Mouse (Mus musculus): ENCODE results near the gene Tanc1. TPM values are rescaled to one million over a fixed set of nuclear protein-coding genes. Genes with fewer than 3 reads are reported as not detected.

Tanc1 gene
- polyA plus RNA-seq, 1 experiment from 2014 or later = 8.5 TPM

GRCm38 (mm10) chr2:59784628-59784883 lies 172.7 kb downstream of the Tanc1 start:
- no peaks in the 10 kb centered on the region for H3K4me1 ChIP-seq (replicated peaks; ENCODE audit: control insufficient read depth, insufficient read depth, low read length)
- no peak overlapping the region for H3K4me3 ChIP-seq (ENCODE audit: low read depth, low read length)
- no peak overlapping the region for H3K9ac ChIP-seq (ENCODE audit: low read depth, low read length)
- 81% methylated on average over 6 of the region's 6 CpGs for WGBS
- H3K27me3 ChIP-seq (replicated peaks; ENCODE audit: control insufficient read depth, insufficient read depth, low read length) = no peaks in the 10 kb centered on the region
- no peak for TF ChIP-seq CTCF (IDR thresholded peaks at IDR 0.05; ENCODE audit: low read depth)
- no peak overlapping the region for H3K27ac ChIP-seq (ENCODE audit: low read depth, low read length)
- ATAC-seq = no peak
- H3K9me3 ChIP-seq (ENCODE audit: control insufficient read depth) = no peaks in the 10 kb centered on the region
- H3K4me2 ChIP-seq (replicated peaks; ENCODE audit: low read depth) = no peak overlapping the region
- H3K36me3 ChIP-seq (ENCODE audit: control insufficient read depth, insufficient read depth) = peaks cover 36% of the 10 kb centered on the region

- 77% methylated on average over 13 of the region's 13 CpGs for WGBS
- TF ChIP-seq CTCF (IDR thresholded peaks at IDR 0.05; ENCODE audit: low read depth) = no peak
- Histone ChIP-seq H3K9ac (ENCODE audit: low read depth, low read length) (no peak overlapping the region), H3K4me1 (replicated peaks; ENCODE audit: control insufficient read depth, insufficient read depth, low read length) (no peaks in the 10 kb centered on the region), H3K27ac (ENCODE audit: low read depth, low read length) (no peak overlapping the region), H3K4me2 (replicated peaks; ENCODE audit: low read depth) (no peak overlapping the region), H3K27me3 (replicated peaks; ENCODE audit: control insufficient read depth, insufficient read depth, low read length) (no peaks in the 10 kb centered on the region), H3K4me3 (ENCODE audit: low read depth, low read length) (no peak overlapping the region), H3K36me3 (ENCODE audit: control insufficient read depth, insufficient read depth) (peaks cover 37% of the 10 kb centered on the region), H3K9me3 (ENCODE audit: control insufficient read depth) (no peaks in the 10 kb centered on the region)
- ATAC-seq = no peak
Observed at GRCm38 (mm10) chr2:59785597-59785996, 173.8 kb downstream of the Tanc1 start.

- Histone ChIP-seq H3K27ac (ENCODE audit: low read depth, low read length) (no peak overlapping the region), H3K9ac (ENCODE audit: low read depth, low read length) (no peak overlapping the region), H3K27me3 (replicated peaks; ENCODE audit: control insufficient read depth, insufficient read depth, low read length) (no peaks in the 10 kb centered on the region), H3K4me2 (replicated peaks; ENCODE audit: low read depth) (no peak overlapping the region), H3K36me3 (ENCODE audit: control insufficient read depth, insufficient read depth) (peaks cover 53% of the 10 kb centered on the region), H3K4me1 (replicated peaks; ENCODE audit: control insufficient read depth, insufficient read depth, low read length) (no peaks in the 10 kb centered on the region), H3K4me3 (ENCODE audit: low read depth, low read length) (no peak overlapping the region), H3K9me3 (ENCODE audit: control insufficient read depth) (no peaks in the 10 kb centered on the region)
- WGBS = 94% methylated on average over 7 of the region's 7 CpGs
- no peak for ATAC-seq
- no peak for TF ChIP-seq CTCF (IDR thresholded peaks at IDR 0.05; ENCODE audit: low read depth)
Observed at GRCm38 (mm10) chr2:59788704-59789500, 177.1 kb downstream of the Tanc1 start.

- no peak overlapping the region for H3K4me3 ChIP-seq (ENCODE audit: low read depth, low read length)
- WGBS = 86% methylated on average over 8 of the region's 8 CpGs
- H3K9me3 ChIP-seq (ENCODE audit: control insufficient read depth) = no peaks in the 10 kb centered on the region
- peaks cover 58% of the 10 kb centered on the region for H3K36me3 ChIP-seq (ENCODE audit: control insufficient read depth, insufficient read depth)
- no peak for TF ChIP-seq CTCF (IDR thresholded peaks at IDR 0.05; ENCODE audit: low read depth)
- no peak for ATAC-seq
- no peak overlapping the region for H3K4me2 ChIP-seq (replicated peaks; ENCODE audit: low read depth)
- H3K9ac ChIP-seq (ENCODE audit: low read depth, low read length) = no peak overlapping the region
- no peaks in the 10 kb centered on the region for H3K27me3 ChIP-seq (replicated peaks; ENCODE audit: control insufficient read depth, insufficient read depth, low read length)
- H3K27ac ChIP-seq (ENCODE audit: low read depth, low read length) = no peak overlapping the region
- no peaks in the 10 kb centered on the region for H3K4me1 ChIP-seq (replicated peaks; ENCODE audit: control insufficient read depth, insufficient read depth, low read length)
Observed at GRCm38 (mm10) chr2:59791596-59791995, 179.8 kb downstream of the Tanc1 start.

GRCm38 (mm10) chr2:59793337-59793736 lies 181.5 kb downstream of the Tanc1 start:
- no peak overlapping the region for H3K4me3 ChIP-seq (ENCODE audit: low read depth, low read length)
- peaks cover 53% of the 10 kb centered on the region for H3K36me3 ChIP-seq (ENCODE audit: control insufficient read depth, insufficient read depth)
- no peaks in the 10 kb centered on the region for H3K4me1 ChIP-seq (replicated peaks; ENCODE audit: control insufficient read depth, insufficient read depth, low read length)
- WGBS = 31% methylated on average over 9 of the region's 9 CpGs
- peak; percentile 86 for ATAC-seq
- no peaks in the 10 kb centered on the region for H3K27me3 ChIP-seq (replicated peaks; ENCODE audit: control insufficient read depth, insufficient read depth, low read length)
- H3K27ac ChIP-seq (ENCODE audit: low read depth, low read length) = peak overlapping the region; percentile 24; the same call in 1 of the 2 replicates
- H3K9me3 ChIP-seq (ENCODE audit: control insufficient read depth) = no peaks in the 10 kb centered on the region
- no peak overlapping the region for H3K9ac ChIP-seq (ENCODE audit: low read depth, low read length)
- H3K4me2 ChIP-seq (replicated peaks; ENCODE audit: low read depth) = no peak overlapping the region
- no peak for TF ChIP-seq CTCF (IDR thresholded peaks at IDR 0.05; ENCODE audit: low read depth)

- 95% methylated on average over 6 of the region's 6 CpGs for WGBS
- H3K4me2 ChIP-seq (replicated peaks; ENCODE audit: low read depth) = no peak overlapping the region
- no peak overlapping the region for H3K9ac ChIP-seq (ENCODE audit: low read depth, low read length)
- no peak overlapping the region for H3K4me3 ChIP-seq (ENCODE audit: low read depth, low read length)
- no peaks in the 10 kb centered on the region for H3K9me3 ChIP-seq (ENCODE audit: control insufficient read depth)
- H3K36me3 ChIP-seq (ENCODE audit: control insufficient read depth, insufficient read depth) = peaks cover 67% of the 10 kb centered on the region
- no peak for TF ChIP-seq CTCF (IDR thresholded peaks at IDR 0.05; ENCODE audit: low read depth)
- ATAC-seq = no peak
- H3K27me3 ChIP-seq (replicated peaks; ENCODE audit: control insufficient read depth, insufficient read depth, low read length) = no peaks in the 10 kb centered on the region
- no peak overlapping the region for H3K27ac ChIP-seq (ENCODE audit: low read depth, low read length)
- no peaks in the 10 kb centered on the region for H3K4me1 ChIP-seq (replicated peaks; ENCODE audit: control insufficient read depth, insufficient read depth, low read length)
Observed at GRCm38 (mm10) chr2:59794838-59795237, 183.0 kb downstream of the Tanc1 start.

Measured in intestine, postnatal 0 days (tissue).